Mouse (Mus musculus) lung, postnatal 14 days (tissue): ENCODE measurements around the gene Rrp12.
A peak's percentile ranks its signal among the peaks of the same experiment; 100 is the strongest.

ENCODE experiments used
- DNase-seq: peaks from one replicate; pipeline ENCODE4 v3.0.0; 2021

Gene Rrp12

DNA sequence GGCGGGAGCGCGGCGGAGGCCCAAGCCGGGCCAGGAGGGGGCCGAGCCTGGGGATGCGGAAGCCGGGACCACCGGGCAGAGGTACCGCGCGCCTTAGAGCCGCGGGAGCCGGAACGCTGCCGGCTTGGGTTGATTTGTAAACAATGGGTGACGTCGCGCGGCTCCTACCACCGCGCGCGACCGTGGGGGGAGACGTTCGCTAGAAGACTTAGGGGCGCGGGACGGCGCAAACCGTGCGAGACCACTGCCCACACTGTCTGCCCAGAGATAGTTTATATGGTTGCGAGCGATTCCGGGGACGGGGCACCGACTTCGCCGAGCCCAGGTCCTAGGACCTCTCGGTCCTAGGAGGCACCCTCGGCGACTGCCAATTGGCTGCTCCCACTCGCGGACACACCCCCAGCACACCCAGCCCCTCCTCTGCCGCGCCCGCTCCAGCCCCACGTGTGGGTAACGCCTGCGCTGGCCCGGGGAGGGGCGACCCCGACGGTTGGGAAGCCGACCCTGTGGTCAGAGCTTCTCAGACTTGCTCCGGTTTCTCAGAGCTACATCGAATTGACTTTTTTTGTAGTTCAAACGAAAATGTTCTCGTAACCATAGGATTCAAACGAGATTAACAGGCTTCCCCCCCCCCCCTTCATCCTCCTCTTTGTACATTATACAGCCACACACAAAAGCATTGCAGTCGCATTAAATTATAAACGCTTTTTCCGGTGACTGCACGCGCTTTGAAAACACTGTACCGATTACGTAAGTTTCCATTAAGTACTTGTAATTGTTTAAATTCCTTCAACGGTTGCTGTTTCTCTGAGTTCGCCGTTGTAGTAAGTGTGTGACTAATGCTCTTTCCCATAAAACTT lies 47.8 kb downstream of the Rrp12 start, which contains the start of gene Frat2:
Gene Frat2, minus strand, starts transcription at position 141 of the 860 bp plus-strand sequence.
- peak; percentile 87 for DNase-seq

DNA sequence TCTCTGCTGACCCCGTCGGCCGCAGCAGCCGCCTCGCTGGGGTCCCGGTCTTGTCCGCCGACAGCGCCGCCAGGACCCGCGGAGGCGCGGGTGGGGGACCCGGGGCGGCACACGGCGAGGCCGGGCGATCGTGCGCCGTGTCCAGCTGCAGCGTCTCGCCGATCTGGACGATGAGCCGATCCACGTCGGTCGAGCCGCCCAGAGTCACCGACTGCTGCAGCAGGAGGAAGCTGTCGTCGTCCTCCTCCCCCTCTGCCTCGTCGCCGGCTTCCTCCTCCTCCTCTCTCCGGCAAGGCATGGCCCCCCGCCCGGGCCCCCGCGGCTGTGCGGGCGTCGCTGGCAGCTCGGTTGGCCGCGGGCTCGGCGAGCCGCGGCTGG lies 48.4 kb downstream of the Rrp12 start:
- DNase-seq = peak; percentile 54

DNA sequence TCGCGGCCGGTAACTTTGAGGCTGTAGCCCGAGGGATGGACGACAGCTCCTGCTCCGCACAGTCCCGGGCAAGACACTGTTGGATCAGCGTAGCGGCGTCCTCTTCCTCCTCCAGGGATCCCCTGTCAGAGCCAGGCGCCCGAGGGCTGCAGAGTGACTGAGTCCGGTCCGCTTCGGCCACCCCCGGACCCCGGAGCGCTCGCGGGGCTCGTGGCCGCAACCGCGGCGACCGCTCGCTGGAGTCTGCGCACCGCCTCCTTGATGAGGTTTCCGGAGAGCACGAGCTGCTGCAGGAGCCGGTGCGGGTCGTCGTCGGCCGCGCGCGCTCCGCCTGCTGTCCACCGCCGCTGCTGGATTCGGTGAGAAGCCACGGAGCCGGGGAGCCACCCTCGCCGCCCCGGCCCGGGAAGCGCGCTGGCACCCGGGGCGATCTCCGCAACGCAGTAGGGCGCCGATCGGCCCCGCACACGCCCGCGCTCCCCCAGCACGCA lies 48.8 kb downstream of the Rrp12 start:
- DNase-seq = peak; percentile 41

DNA sequence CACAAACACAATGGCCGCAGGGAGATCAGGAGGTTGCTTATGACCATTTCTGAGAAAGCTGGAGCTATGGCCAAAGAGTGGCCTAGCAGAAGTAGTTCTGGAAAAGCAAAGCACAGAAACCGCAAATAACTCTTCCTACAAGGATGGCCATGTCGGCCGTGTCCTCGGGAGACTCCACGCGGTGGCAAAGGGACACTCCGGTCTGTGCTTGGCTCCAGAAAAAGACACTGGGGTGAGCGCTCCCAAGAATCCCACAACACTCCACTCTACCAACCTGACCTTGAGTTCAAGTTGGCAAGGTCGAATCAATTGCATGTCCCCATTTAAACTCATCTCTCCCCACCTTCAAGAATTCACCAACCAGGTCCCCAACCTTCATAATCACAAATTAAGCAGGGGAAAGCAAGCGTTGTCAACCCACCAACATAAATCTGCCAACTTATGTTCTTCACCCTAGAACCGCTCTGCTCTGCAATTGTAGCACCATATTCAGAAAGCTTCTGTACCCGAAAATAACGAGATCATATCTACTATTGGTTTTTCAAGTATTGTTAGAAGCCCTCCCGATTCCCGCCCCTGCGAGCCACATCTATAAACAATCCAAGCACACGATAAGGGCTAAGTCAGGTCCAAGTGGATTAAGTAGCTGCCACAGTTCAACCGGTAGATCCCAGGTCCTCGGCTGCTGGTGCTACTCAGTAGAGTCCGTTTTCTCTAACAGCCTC lies 49.4 kb downstream of the Rrp12 start:
- DNase-seq = no peak

- no peak for DNase-seq
Observed at GRCm38 (mm10) chr19:41844345-41844744, 51.6 kb downstream of the Rrp12 start.

- DNase-seq = no peak
Observed at GRCm38 (mm10) chr19:41842706-41843105, 53.3 kb downstream of the Rrp12 start.

DNA sequence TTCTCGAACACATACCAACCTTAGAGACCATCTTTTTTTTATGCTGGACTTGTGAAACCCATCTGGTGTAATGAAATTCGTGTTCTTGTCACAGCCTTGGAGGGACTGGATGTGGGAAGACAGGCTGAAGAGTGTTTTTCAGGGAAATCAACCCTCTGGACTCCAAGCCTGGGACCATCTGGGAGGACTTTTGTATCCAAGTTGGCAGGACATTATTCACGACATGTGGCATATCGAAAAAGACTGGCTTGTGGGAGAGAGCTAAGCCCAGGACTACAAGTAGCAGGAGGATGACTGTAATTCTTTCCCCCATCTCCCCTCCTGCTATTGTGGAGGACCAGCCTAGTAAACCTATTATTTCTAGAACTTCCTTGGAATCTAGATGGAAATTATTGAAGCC lies 53.8 kb downstream of the Rrp12 start:
- no peak for DNase-seq

- no peak for DNase-seq
Observed at GRCm38 (mm10) chr19:41841105-41841750, 54.7 kb downstream of the Rrp12 start.

GRCm38 (mm10) chr19:41839685-41840084 lies 56.3 kb downstream of the Rrp12 start:
- DNase-seq = no peak

- DNase-seq = no peak
Observed at GRCm38 (mm10) chr19:41838808-41839207, 57.2 kb downstream of the Rrp12 start.

DNA sequence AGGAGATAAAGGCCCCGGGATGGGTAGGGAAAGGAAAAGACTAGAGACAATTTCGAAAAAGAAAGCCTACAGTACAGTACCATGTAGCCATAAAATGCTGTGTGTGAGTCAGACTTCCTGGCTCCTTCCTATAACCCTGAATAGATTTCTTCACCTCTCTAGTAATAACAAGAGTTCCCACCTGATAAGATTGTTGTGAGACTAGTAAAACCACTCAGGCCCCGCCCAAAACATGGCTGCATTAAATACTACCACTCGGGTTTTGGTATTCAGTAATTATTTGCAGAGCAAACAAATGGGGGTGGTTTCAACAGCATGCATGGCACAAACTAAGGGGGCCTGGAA lies 58.1 kb downstream of the Rrp12 start:
- DNase-seq = peak; percentile 28

- no peak for DNase-seq
Observed at GRCm38 (mm10) chr19:41837194-41837916, 58.6 kb downstream of the Rrp12 start.

DNA sequence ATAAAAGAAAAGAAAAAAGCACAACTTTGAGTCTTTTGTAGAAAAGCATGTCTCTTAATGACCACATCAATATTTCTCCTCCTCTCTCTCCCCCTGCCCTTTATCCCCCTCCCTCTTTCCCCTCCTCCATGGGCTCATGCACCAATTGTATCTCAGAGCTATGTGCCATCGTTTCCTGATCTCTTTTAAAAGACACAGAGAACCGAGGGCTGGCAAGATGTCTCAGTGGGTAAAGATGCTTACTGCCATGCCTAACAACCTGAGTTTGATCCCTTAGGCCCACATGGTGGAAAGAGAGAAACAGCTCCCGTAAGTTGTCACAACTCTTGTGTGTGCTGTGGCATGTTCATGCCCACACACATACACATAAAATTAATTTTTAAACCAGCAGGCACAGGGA lies 59.3 kb downstream of the Rrp12 start:
- DNase-seq = no peak

- peak; percentile 48 for DNase-seq
Observed at GRCm38 (mm10) chr19:41835816-41836215, 60.2 kb downstream of the Rrp12 start.

GRCm38 (mm10) chr19:41835407-41835806 lies 60.6 kb downstream of the Rrp12 start:
- DNase-seq = no peak

GRCm38 (mm10) chr19:41832501-41833201 lies 63.3 kb downstream of the Rrp12 start:
- DNase-seq = no peak

GRCm38 (mm10) chr19:41831718-41832391 lies 64.1 kb downstream of the Rrp12 start:
- DNase-seq = no peak

- peak; percentile 13 for DNase-seq
Observed at GRCm38 (mm10) chr19:41831101-41831570, 64.8 kb downstream of the Rrp12 start.

DNA sequence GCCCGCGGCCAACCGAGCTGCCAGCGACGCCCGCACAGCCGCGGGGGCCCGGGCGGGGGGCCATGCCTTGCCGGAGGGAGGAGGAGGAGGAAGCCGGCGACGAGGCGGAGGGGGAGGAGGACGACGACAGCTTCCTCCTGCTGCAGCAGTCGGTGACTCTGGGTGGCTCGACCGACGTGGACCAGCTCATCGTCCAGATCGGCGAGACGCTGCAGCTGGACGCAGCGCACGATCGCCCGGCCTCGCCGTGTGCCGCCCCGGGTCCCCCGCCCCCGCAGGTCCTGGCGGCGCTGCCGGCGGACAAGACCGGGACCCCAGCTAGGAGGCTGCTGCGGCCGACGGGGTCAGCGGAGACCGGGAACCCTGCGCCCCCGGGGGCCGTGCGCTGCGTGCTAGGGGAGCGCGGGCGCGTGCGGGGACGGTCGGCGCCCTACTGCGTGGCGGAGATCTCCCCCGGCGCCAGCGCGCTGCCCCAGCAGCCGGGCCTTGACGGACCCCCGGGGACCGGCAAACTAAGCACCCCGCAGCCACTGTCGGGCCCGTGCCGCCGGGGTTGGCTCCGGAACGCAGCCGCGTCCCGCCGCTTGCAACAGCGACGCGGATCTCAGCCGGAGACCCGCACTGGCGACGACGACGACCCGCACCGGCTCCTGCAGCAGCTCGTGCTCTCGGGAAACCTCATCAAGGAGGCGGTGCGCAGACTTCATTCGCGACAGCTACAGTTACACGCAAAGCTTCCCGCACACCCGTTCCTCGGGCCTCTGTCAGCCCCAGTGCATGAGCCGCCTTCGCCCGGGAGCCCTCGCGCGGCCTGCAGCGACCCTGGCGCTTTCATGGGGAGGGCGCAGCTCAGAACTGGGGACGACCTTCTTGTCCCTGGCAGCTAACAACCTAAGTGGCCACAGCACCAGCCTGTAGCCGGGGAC lies 65.6 kb downstream of the Rrp12 start:
- peak; percentile 32 for DNase-seq

GRCm38 (mm10) chr19:41829381-41830105 lies 66.4 kb downstream of the Rrp12 start, which contains the start of gene Frat1:
TSS of gene Frat1 (plus strand) at chr19:41829970.
- peak; percentile 90 for DNase-seq
